Mouse (Mus musculus) bone marrow macrophage, adult 2 months (primary cell): ENCODE measurements at regions not wholly inside any gene's neighbourhood (a gene's known extent, or its start where the extent isn't known, plus 50 kb on each side); places are given as distances from the start of the nearest gene placed in this dataset.
"Not testable (repeated sequence)": the region's sequence is repeated elsewhere in the genome, so short reads cannot be mapped to it uniquely, and the experiment has no call there.

Source experiments
- H3K27ac ChIP-seq: 2 replicates; pipeline ENCODE4 v1.5.1; 2012; ENCODE audit warnings: low read depth, low read length; ENCODE audit not compliant: insufficient read depth
- H3K4me1 ChIP-seq: 2 replicates; pipeline ENCODE4 v1.6.1; 2012; ENCODE audit warnings: low read length; ENCODE audit not compliant: control insufficient read depth, insufficient read depth
- H3K4me3 ChIP-seq: 2 replicates; pipeline ENCODE4 v1.5.1; 2012; ENCODE audit warnings: mild to moderate bottlenecking, low read length, moderate library complexity; ENCODE audit not compliant: insufficient read depth
- CTCF ChIP-seq: IDR thresholded peaks from 2 replicates; pipeline ENCODE4 v1.5.1; 2012; ENCODE audit warnings: low read depth, mild to moderate bottlenecking, low read length, moderate library complexity
- POLR2A ChIP-seq: IDR thresholded peaks from 2 replicates; pipeline ENCODE4 v1.6.1; 2012; ENCODE audit warnings: mild to moderate bottlenecking, low read depth, low read length, borderline replicate concordance

- no peak overlapping the region for H3K27ac ChIP-seq
- H3K4me3 ChIP-seq: no peak overlapping the region
- 0 out of 2 replicates have a peak, but pooled peaks cover under 1% of the 10 kb centered on the region for H3K4me1 ChIP-seq
- no peak for TF ChIP-seq CTCF
- TF ChIP-seq POLR2A: no peak
These were observed 79.4 kb upstream of the Klf13 start for GRCm38 (mm10) chr7:64018107-64018506.

- peaks cover 8% of the 10 kb centered on the region for H3K4me1 ChIP-seq
- no peak overlapping the region for H3K4me3 ChIP-seq
- H3K27ac ChIP-seq: no peak overlapping the region
- no peak for TF ChIP-seq CTCF
- TF ChIP-seq POLR2A: no peak
These were observed 78.2 kb upstream of the Klf13 start for GRCm38 (mm10) chr7:64016874-64017273.

- H3K4me3 ChIP-seq, H3K27ac ChIP-seq: not testable (repeated sequence)
- H3K4me1 ChIP-seq: peaks cover 18% of the 10 kb centered on the region
These were observed 76.4 kb upstream of the Klf13 start for GRCm38 (mm10) chr7:64015136-64015535.

- Histone ChIP-seq H3K4me3 (no peak overlapping the region), H3K27ac (no peak overlapping the region), H3K4me1 (peaks cover 18% of the 10 kb centered on the region)
- TF ChIP-seq CTCF: no peak
- TF ChIP-seq POLR2A: no peak
These were observed 75.5 kb upstream of the Klf13 start for GRCm38 (mm10) chr7:64014227-64014626.

- Histone ChIP-seq H3K27ac (no peak overlapping the region), H3K4me3 (no peak overlapping the region), H3K4me1 (peaks cover 18% of the 10 kb centered on the region)
- TF ChIP-seq CTCF (no peak), POLR2A (no peak)
These were observed 74.4 kb upstream of the Klf13 start for GRCm38 (mm10) chr7:64013023-64013547.

- Histone ChIP-seq H3K27ac (peak overlapping the region; percentile 69), H3K4me1 (peaks cover 23% of the 10 kb centered on the region), H3K4me3 (peak overlapping the region; percentile 2)
- TF ChIP-seq POLR2A (no peak), CTCF (no peak)
These were observed 73.5 kb upstream of the Klf13 start for GRCm38 (mm10) chr7:64012268-64012601.

GRCm38 (mm10) chr7:64011563-64012267 lies 73.0 kb upstream of the Klf13 start:
- TF ChIP-seq POLR2A: no peak
- no peak for TF ChIP-seq CTCF
- H3K4me3 ChIP-seq: peak overlapping the region; percentile 16
- H3K27ac ChIP-seq: peak overlapping the region; percentile 69
- peaks cover 29% of the 10 kb centered on the region for H3K4me1 ChIP-seq

- Histone ChIP-seq H3K4me1 (peaks cover 33% of the 10 kb centered on the region), H3K4me3 (no peak overlapping the region), H3K27ac (no peak overlapping the region)
- TF ChIP-seq POLR2A (no peak), CTCF (no peak)
These were observed 71.9 kb upstream of the Klf13 start for GRCm38 (mm10) chr7:64010640-64011039.

GRCm38 (mm10) chr7:64007766-64008165 lies 69.1 kb upstream of the Klf13 start:
- peaks cover 33% of the 10 kb centered on the region for H3K4me1 ChIP-seq
- H3K27ac ChIP-seq: no peak overlapping the region
- H3K4me3 ChIP-seq: no peak overlapping the region
- TF ChIP-seq CTCF: no peak
- no peak for TF ChIP-seq POLR2A

- peaks cover 33% of the 10 kb centered on the region for H3K4me1 ChIP-seq
- no peak overlapping the region for H3K4me3 ChIP-seq
- TF ChIP-seq POLR2A: no peak
- TF ChIP-seq CTCF: no peak
- H3K27ac ChIP-seq: no peak overlapping the region
These were observed 68.2 kb upstream of the Klf13 start for GRCm38 (mm10) chr7:64006935-64007334.

- Histone ChIP-seq H3K4me3 (no peak overlapping the region), H3K4me1 (peaks cover 37% of the 10 kb centered on the region), H3K27ac (no peak overlapping the region)
- TF ChIP-seq CTCF: no peak
- TF ChIP-seq POLR2A: no peak
These were observed 67.0 kb upstream of the Klf13 start for GRCm38 (mm10) chr7:64005765-64006164.
